Mouse (Mus musculus) stomach, embryonic 16.5 days (tissue): ENCODE results near the gene Gdf15. TPM values are rescaled to one million over a fixed set of nuclear protein-coding genes. Genes with fewer than 3 reads are reported as not detected.

Experiments used
- ATAC-seq: fragments of 200-750 bp; cut with Nextera tagmentation; 2 replicates; pipeline ENCODE4 v1.8.0; 2017; ENCODE audit warnings: moderate number of reproducible peaks, moderate TSS enrichment; ENCODE audit not compliant: insufficient read depth, low FRiP score
- H3K27ac ChIP-seq: fragments of 300-500 bp; sonication (generic); 2 replicates; pipeline ENCODE4 v1.5.1; 2014; ENCODE audit warnings: low read length
- H3K27me3 ChIP-seq: fragments of 300-500 bp; sonication (generic); 2 replicates; pipeline ENCODE4 v1.6.1; 2014; ENCODE audit warnings: low read length, control low read depth, mixed read lengths; ENCODE audit not compliant: control insufficient read depth, insufficient read depth
- H3K36me3 ChIP-seq: fragments of 300-500 bp; sonication (generic); 2 replicates; pipeline ENCODE4 v1.6.1; 2014; ENCODE audit warnings: low read length; ENCODE audit not compliant: control insufficient read depth, insufficient read depth
- H3K4me1 ChIP-seq: fragments of 300-500 bp; sonication (generic); 2 replicates; pipeline ENCODE4 v1.6.1; 2014; ENCODE audit warnings: low read length, control low read depth, mixed read lengths; ENCODE audit not compliant: control insufficient read depth, insufficient read depth
- H3K4me2 ChIP-seq: fragments of 300-500 bp; sonication (generic); 2 replicates; pipeline ENCODE4 v1.6.1; 2014; ENCODE audit warnings: low read depth, low read length, mixed read lengths
- H3K4me3 ChIP-seq: fragments of 300-500 bp; sonication (generic); replicated peaks from 2 replicates; pipeline ENCODE4 v1.5.1; 2014; ENCODE audit warnings: mild to moderate bottlenecking, low read length
- H3K9ac ChIP-seq: fragments of 300-500 bp; sonication (generic); 2 replicates; pipeline ENCODE4 v1.6.1; 2014; ENCODE audit warnings: low read length
- H3K9me3 ChIP-seq: fragments of 300-500 bp; sonication (generic); replicated peaks from 2 replicates; pipeline ENCODE4 v1.6.1; 2016; ENCODE audit warnings: low read length, control low read depth; ENCODE audit not compliant: control insufficient read depth
- WGBS: fragments of 180-500 bp; shearing (Covaris S2); extraction: QIAGEN DNeasy Blood & Tissue Kit; methylation state at CpG from one replicate; pipeline ENCODE4 v1.1.7; 2014; 5-methylcytosine and 5-hydroxymethylcytosine counted together
- polyA plus RNA-seq: library from polyadenylated mRNA; unstranded; fragments of >200 nt; fragmentation: Nextera tagmentation; extraction: Ambion mirVana; gene quantifications from 2 replicates; pipeline ENCODE4 v1.2.1, GENCODE M21; 2015

Gdf15 gene
- polyA plus RNA-seq, 1 experiment from 2014 or later: 0.57 TPM

GRCm38 (mm10) chr8:70638752-70639151 is 6.5 kb upstream of the Gdf15 start:
- ATAC-seq: no peak
- Histone ChIP-seq H3K4me1 (peaks cover 8% of the 10 kb centered on the region), H3K9ac (0 out of 2 replicates have a peak overlapping the region, but pooled peaks have one; percentile 27), H3K36me3 (no peaks in the 10 kb centered on the region), H3K4me3 (no peak overlapping the region), H3K27me3 (no peaks in the 10 kb centered on the region), H3K27ac (no peak overlapping the region), H3K9me3 (no peaks in the 10 kb centered on the region), H3K4me2 (no peak overlapping the region)
- WGBS: 58% methylated on average over 9 of the region's 9 CpGs

GRCm38 (mm10) chr8:70636838-70637237 is 4.6 kb upstream of the Gdf15 start:
- Histone ChIP-seq H3K9ac (no peak overlapping the region), H3K27ac (no peak overlapping the region), H3K4me1 (peaks cover 15% of the 10 kb centered on the region), H3K36me3 (no peaks in the 10 kb centered on the region), H3K9me3 (no peaks in the 10 kb centered on the region), H3K27me3 (no peaks in the 10 kb centered on the region), H3K4me2 (no peak overlapping the region), H3K4me3 (no peak overlapping the region)
- 50% methylated on average over 8 of the region's 8 CpGs for WGBS
- ATAC-seq: 0 out of 2 replicates have a peak, but pooled peaks have one; percentile 14

GRCm38 (mm10) chr8:70635527-70635926 is 3.3 kb upstream of the Gdf15 start:
- WGBS: 72% methylated on average over 6 of the region's 6 CpGs
- Histone ChIP-seq H3K27me3 (no peaks in the 10 kb centered on the region), H3K4me3 (no peak overlapping the region), H3K4me1 (peaks cover 24% of the 10 kb centered on the region), H3K9me3 (no peaks in the 10 kb centered on the region), H3K4me2 (no peak overlapping the region), H3K36me3 (no peaks in the 10 kb centered on the region), H3K9ac (no peak overlapping the region), H3K27ac (no peak overlapping the region)
- no peak for ATAC-seq

GRCm38 (mm10) chr8:70634066-70634465 is 1.8 kb upstream of the Gdf15 start:
- H3K9me3 ChIP-seq: no peaks in the 10 kb centered on the region
- no peak overlapping the region for H3K4me2 ChIP-seq
- no peak overlapping the region for H3K4me3 ChIP-seq
- no peak for ATAC-seq
- H3K27ac ChIP-seq: no peak overlapping the region
- no peak overlapping the region for H3K9ac ChIP-seq
- H3K4me1 ChIP-seq: peaks cover 31% of the 10 kb centered on the region
- WGBS: 48% methylated on average over 6 of the region's 6 CpGs
- no peaks in the 10 kb centered on the region for H3K36me3 ChIP-seq
- no peaks in the 10 kb centered on the region for H3K27me3 ChIP-seq

GRCm38 (mm10) chr8:70631436-70631835 is 820 bp downstream of the Gdf15 start:
- Histone ChIP-seq H3K4me1 (peaks cover 31% of the 10 kb centered on the region), H3K4me3 (no peak overlapping the region), H3K4me2 (no peak overlapping the region), H3K27ac (no peak overlapping the region), H3K27me3 (no peaks in the 10 kb centered on the region), H3K9ac (0 out of 2 replicates have a peak overlapping the region, but pooled peaks have one; percentile 9), H3K9me3 (no peaks in the 10 kb centered on the region), H3K36me3 (no peaks in the 10 kb centered on the region)
- no peak for ATAC-seq
- WGBS: 20% methylated on average over 24 of the region's 24 CpGs

GRCm38 (mm10) chr8:70630532-70631381 is 1.5 kb downstream of the Gdf15 start:
- peak overlapping the region; percentile 73 for H3K4me2 ChIP-seq
- H3K4me1 ChIP-seq: peaks cover 31% of the 10 kb centered on the region
- 0 out of 2 replicates have a peak overlapping the region, but pooled peaks have one; percentile 44 for H3K27ac ChIP-seq
- no peaks in the 10 kb centered on the region for H3K36me3 ChIP-seq
- H3K27me3 ChIP-seq: no peaks in the 10 kb centered on the region
- H3K4me3 ChIP-seq: peak overlapping the region; percentile 49
- 16% methylated on average over 22 of the region's 22 CpGs for WGBS
- no peaks in the 10 kb centered on the region for H3K9me3 ChIP-seq
- H3K9ac ChIP-seq: peak overlapping the region; percentile 71
- peak; percentile 42; the same call in 1 of the 2 replicates for ATAC-seq

- Histone ChIP-seq H3K4me2 (peak overlapping the region; percentile 73), H3K27ac (peak overlapping the region; percentile 44; the same call in 1 of the 2 replicates), H3K27me3 (no peaks in the 10 kb centered on the region), H3K4me3 (peak overlapping the region; percentile 49), H3K4me1 (peaks cover 31% of the 10 kb centered on the region), H3K9ac (peak overlapping the region; percentile 71), H3K36me3 (no peaks in the 10 kb centered on the region), H3K9me3 (no peaks in the 10 kb centered on the region)
- WGBS: 1% methylated on average over 60 of the region's 60 CpGs
- ATAC-seq: peak; percentile 89
Observed at GRCm38 (mm10) chr8:70629574-70630531, 2.4 kb downstream of the Gdf15 start.

GRCm38 (mm10) chr8:70628986-70629490 is 3.2 kb downstream of the Gdf15 start:
- Histone ChIP-seq H3K9me3 (no peaks in the 10 kb centered on the region), H3K9ac (peak overlapping the region; percentile 71), H3K4me1 (peaks cover 26% of the 10 kb centered on the region), H3K4me3 (peak overlapping the region; percentile 49), H3K36me3 (no peaks in the 10 kb centered on the region), H3K27me3 (no peaks in the 10 kb centered on the region), H3K4me2 (peak overlapping the region; percentile 73), H3K27ac (no peak overlapping the region)
- ATAC-seq: no peak
- WGBS: 58% methylated on average over 7 of the region's 7 CpGs
